Mouse (Mus musculus): ENCODE results near the gene Fut4. TPM values are rescaled to one million over a fixed set of nuclear protein-coding genes. Genes with fewer than 3 reads are reported as not detected.

The Fut4 gene
- 2.7 and 2.8 TPM in 2 replicates for polyA plus RNA-seq (2016; fragmentation: Nextera tagmentation; extraction: Ambion mirVana)

- Histone ChIP-seq H3K36me3 (no peaks in the 10 kb centered on the region), H3K4me3 (peak within 1 kb of the TSS; percentile 67), H3K27ac (peak within 1 kb of the TSS; percentile 83), H3K4me1 (replicated peaks) (peaks cover 15% of the 10 kb centered on the region), H3K27me3 (ENCODE audit: insufficient read depth, poor library complexity, severe bottlenecking) (peaks cover 48% of the 10 kb centered on the region), H3K9me3 (no peaks in the 10 kb centered on the region)
- WGBS = 2% methylated on average over 28 of the region's 28 CpGs
- DNase-seq (ENCODE audit: low spot score) = peak; percentile 71
These were observed at the start of gene Fut4 for GRCm38 (mm10) chr9:14752001-14752522. TSS of gene Fut4 (minus strand) at chr9:14752393.

GRCm38 (mm10) chr9:14787356-14787755 is 35.2 kb upstream of the Fut4 start:
- H3K36me3 ChIP-seq = peaks cover 60% of the 10 kb centered on the region
- H3K27me3 ChIP-seq (ENCODE audit: insufficient read depth, poor library complexity, severe bottlenecking) = no peaks in the 10 kb centered on the region
- H3K4me1 ChIP-seq (replicated peaks) = peaks cover 16% of the 10 kb centered on the region
- no peak for DNase-seq (ENCODE audit: low spot score)
- no peak overlapping the region for H3K27ac ChIP-seq
- no peaks in the 10 kb centered on the region for H3K9me3 ChIP-seq
- no peak overlapping the region for H3K4me3 ChIP-seq
- WGBS = 90% methylated on average over 6 of the region's 6 CpGs

GRCm38 (mm10) chr9:14784039-14785002 is 32.1 kb upstream of the Fut4 start, which contains the start of the genes Mre11a and Ankrd49:
TSS of gene Mre11a (plus strand) at chr9:14784654.
TSS of gene Ankrd49 (minus strand) at chr9:14784856.
- DNase-seq (ENCODE audit: low spot score) = peak; percentile 94
- Histone ChIP-seq H3K4me1 (replicated peaks) (peaks cover 16% of the 10 kb centered on the region), H3K36me3 (peaks cover 58% of the 10 kb centered on the region), H3K4me3 (peak within 1 kb of the TSS; percentile 67), H3K27ac (peak within 1 kb of the TSS; percentile 94), H3K27me3 (ENCODE audit: insufficient read depth, poor library complexity, severe bottlenecking) (no peaks in the 10 kb centered on the region), H3K9me3 (no peaks in the 10 kb centered on the region)
- WGBS = under 1% methylated on average over 62 of the region's 62 CpGs

GRCm38 (mm10) chr9:14778341-14778740 is 26.1 kb upstream of the Fut4 start:
- 37% methylated on average over 13 of the region's 13 CpGs for WGBS
- no peaks in the 10 kb centered on the region for H3K9me3 ChIP-seq
- no peak overlapping the region for H3K27ac ChIP-seq
- H3K4me1 ChIP-seq (replicated peaks) = no peaks in the 10 kb centered on the region
- H3K36me3 ChIP-seq = peaks cover 36% of the 10 kb centered on the region
- no peaks in the 10 kb centered on the region for H3K27me3 ChIP-seq (ENCODE audit: insufficient read depth, poor library complexity, severe bottlenecking)
- H3K4me3 ChIP-seq = no peak overlapping the region
- no peak for DNase-seq (ENCODE audit: low spot score)

- no peak for DNase-seq (ENCODE audit: low spot score)
- Histone ChIP-seq H3K9me3 (no peaks in the 10 kb centered on the region), H3K27ac (no peak overlapping the region), H3K36me3 (no peaks in the 10 kb centered on the region), H3K27me3 (ENCODE audit: insufficient read depth, poor library complexity, severe bottlenecking) (peaks cover 15% of the 10 kb centered on the region), H3K4me1 (replicated peaks) (peaks cover 10% of the 10 kb centered on the region), H3K4me3 (no peak overlapping the region)
- WGBS = 57% methylated on average over 2 of the region's 2 CpGs
These were observed 21.6 kb upstream of the Fut4 start for GRCm38 (mm10) chr9:14773813-14774212.

- Histone ChIP-seq H3K27me3 (ENCODE audit: insufficient read depth, poor library complexity, severe bottlenecking) (peaks cover 15% of the 10 kb centered on the region), H3K9me3 (no peaks in the 10 kb centered on the region), H3K4me1 (replicated peaks) (peaks cover 14% of the 10 kb centered on the region), H3K4me3 (no peak overlapping the region), H3K36me3 (no peaks in the 10 kb centered on the region), H3K27ac (no peak overlapping the region)
- 91% methylated on average over 2 of the region's 2 CpGs for WGBS
- DNase-seq (ENCODE audit: low spot score) = no peak
These were observed 19.9 kb upstream of the Fut4 start for GRCm38 (mm10) chr9:14772074-14772473.

GRCm38 (mm10) chr9:14770803-14771471 is 18.7 kb upstream of the Fut4 start, which contains the start of gene 1700012B09Rik:
TSS of gene 1700012B09Rik (minus strand) at chr9:14771030.
- peak; percentile 31 for DNase-seq (ENCODE audit: low spot score)
- WGBS = 18% methylated on average over 23 of the region's 23 CpGs
- no peaks in the 10 kb centered on the region for H3K9me3 ChIP-seq
- H3K27ac ChIP-seq = 0 out of 2 replicates have a peak within 1 kb of the TSS, but pooled peaks have one; percentile 30
- H3K4me1 ChIP-seq (replicated peaks) = peaks cover 14% of the 10 kb centered on the region
- peak within 1 kb of the TSS; percentile 23; the same call in 1 of the 2 replicates for H3K4me3 ChIP-seq
- no peaks in the 10 kb centered on the region for H3K36me3 ChIP-seq
- peaks cover 15% of the 10 kb centered on the region for H3K27me3 ChIP-seq (ENCODE audit: insufficient read depth, poor library complexity, severe bottlenecking)

GRCm38 (mm10) chr9:14769811-14770210 is 17.6 kb upstream of the Fut4 start:
- Histone ChIP-seq H3K36me3 (no peaks in the 10 kb centered on the region), H3K27me3 (ENCODE audit: insufficient read depth, poor library complexity, severe bottlenecking) (peaks cover 15% of the 10 kb centered on the region), H3K4me3 (no peak overlapping the region), H3K9me3 (no peaks in the 10 kb centered on the region), H3K4me1 (replicated peaks) (peaks cover 14% of the 10 kb centered on the region), H3K27ac (no peak overlapping the region)
- no peak for DNase-seq (ENCODE audit: low spot score)
- 60% methylated on average over 6 of the region's 6 CpGs for WGBS

- Histone ChIP-seq H3K27ac (no peak overlapping the region), H3K9me3 (no peaks in the 10 kb centered on the region), H3K4me1 (replicated peaks) (0 out of 2 replicates have a peak, but pooled peaks cover 4% of the 10 kb centered on the region), H3K4me3 (no peak overlapping the region), H3K36me3 (no peaks in the 10 kb centered on the region), H3K27me3 (ENCODE audit: insufficient read depth, poor library complexity, severe bottlenecking) (peaks cover 1% of the 10 kb centered on the region; the same call in 1 of the 2 replicates)
- peak; percentile 55 for DNase-seq (ENCODE audit: low spot score)
- WGBS = 28% methylated on average over 7 of the region's 7 CpGs
These were observed 12.6 kb upstream of the Fut4 start for GRCm38 (mm10) chr9:14764765-14765164.

- Histone ChIP-seq H3K9me3 (no peaks in the 10 kb centered on the region), H3K4me3 (no peak overlapping the region), H3K27ac (no peak overlapping the region), H3K27me3 (ENCODE audit: insufficient read depth, poor library complexity, severe bottlenecking) (no peaks in the 10 kb centered on the region), H3K36me3 (no peaks in the 10 kb centered on the region), H3K4me1 (replicated peaks) (no peaks in the 10 kb centered on the region)
- no peak for DNase-seq (ENCODE audit: low spot score)
These were observed 7.1 kb upstream of the Fut4 start for GRCm38 (mm10) chr9:14759261-14759660.

GRCm38 (mm10) chr9:14758590-14758989 is 6.4 kb upstream of the Fut4 start:
- Histone ChIP-seq H3K9me3 (no peaks in the 10 kb centered on the region), H3K36me3 (no peaks in the 10 kb centered on the region), H3K27me3 (ENCODE audit: insufficient read depth, poor library complexity, severe bottlenecking) (peaks cover 4% of the 10 kb centered on the region; the same call in 1 of the 2 replicates), H3K4me1 (replicated peaks) (no peaks in the 10 kb centered on the region), H3K27ac (no peak overlapping the region), H3K4me3 (no peak overlapping the region)
- 77% methylated on average over 7 of the region's 7 CpGs for WGBS
- DNase-seq (ENCODE audit: low spot score) = no peak

GRCm38 (mm10) chr9:14754469-14754868 is 2.3 kb upstream of the Fut4 start:
- Histone ChIP-seq H3K27ac (no peak overlapping the region), H3K4me3 (no peak overlapping the region), H3K4me1 (replicated peaks) (peaks cover 15% of the 10 kb centered on the region), H3K36me3 (no peaks in the 10 kb centered on the region), H3K9me3 (no peaks in the 10 kb centered on the region), H3K27me3 (ENCODE audit: insufficient read depth, poor library complexity, severe bottlenecking) (peaks cover 42% of the 10 kb centered on the region)
- DNase-seq (ENCODE audit: low spot score) = no peak
- 88% methylated on average over 3 of the region's 3 CpGs for WGBS

All from hindbrain, embryonic 10.5 days (tissue).